Mouse (Mus musculus): ENCODE measurements around the gene Hsf5.

Hsf5 gene

GRCm38 (mm10) chr11:87616790-87617474 is at the start of gene Hsf5:
TSS of gene Hsf5 (plus strand) at chr11:87617164.
- DNase-seq = no peak

- DNase-seq = no peak
Measured at GRCm38 (mm10) chr11:87568255-87568953, 48.6 kb upstream of the Hsf5 start, which contains the start of gene Sept4. TSS of gene Sept4 (plus strand) at chr11:87568903.

GRCm38 (mm10) chr11:87570743-87571142 is 46.2 kb upstream of the Hsf5 start:
- DNase-seq = no peak

GRCm38 (mm10) chr11:87571361-87571950 is 45.5 kb upstream of the Hsf5 start:
- DNase-seq = no peak

- DNase-seq = no peak
Measured at GRCm38 (mm10) chr11:87573751-87574150, 43.2 kb upstream of the Hsf5 start.

GRCm38 (mm10) chr11:87574520-87575180 is 42.3 kb upstream of the Hsf5 start:
- DNase-seq = no peak

- peak; percentile 72 for DNase-seq
Measured at GRCm38 (mm10) chr11:87577601-87578248, 39.2 kb upstream of the Hsf5 start.

GRCm38 (mm10) chr11:87578249-87578962 is 38.6 kb upstream of the Hsf5 start:
- peak; percentile 86 for DNase-seq

GRCm38 (mm10) chr11:87578963-87579601 is 37.9 kb upstream of the Hsf5 start:
- peak; percentile 85 for DNase-seq

- no peak for DNase-seq
Measured at GRCm38 (mm10) chr11:87579713-87580112, 37.3 kb upstream of the Hsf5 start.

- no peak for DNase-seq
Measured at GRCm38 (mm10) chr11:87580543-87581085, 36.4 kb upstream of the Hsf5 start.

- no peak for DNase-seq
Measured at GRCm38 (mm10) chr11:87581161-87581865, 35.7 kb upstream of the Hsf5 start.

GRCm38 (mm10) chr11:87581933-87582710 is 34.8 kb upstream of the Hsf5 start:
- DNase-seq = peak; percentile 69

- no peak for DNase-seq
Measured at GRCm38 (mm10) chr11:87583291-87584034, 33.5 kb upstream of the Hsf5 start.

GRCm38 (mm10) chr11:87584711-87585505 is 32.1 kb upstream of the Hsf5 start:
- DNase-seq = no peak

- DNase-seq = no peak
Measured at GRCm38 (mm10) chr11:87587211-87587874, 29.6 kb upstream of the Hsf5 start.

GRCm38 (mm10) chr11:87589605-87590004 is 27.4 kb upstream of the Hsf5 start:
- no peak for DNase-seq

Measured in cerebellum, adult 9-10 months (tissue).